Mouse (Mus musculus): ENCODE measurements around the gene Zfp995. TPM values are rescaled to one million over a fixed set of nuclear protein-coding genes. Genes with fewer than 3 reads are reported as not detected.
A peak's percentile ranks its signal among the peaks of the same experiment; 100 is the strongest.
"Not testable (repeated sequence)": the region's sequence is repeated elsewhere in the genome, so short reads cannot be mapped to it uniquely, and the experiment has no call there.

Gene Zfp995
- 10 to 100 TPM; 11.8 to 12.2 TPM for polyA plus RNA-seq (2017; shearing (Covaris generic))

- peak; percentile 97 for ATAC-seq
Measured at GRCm38 (mm10) chr17:21909456-21910052, at the start of gene Zfp995. TSS of gene Zfp995 (minus strand) at chr17:21909926.

GRCm38 (mm10) chr17:21909039-21909438 is 687 bp downstream of the Zfp995 start:
- ATAC-seq: peak; percentile 8

GRCm38 (mm10) chr17:21871256-21871655 is 38.5 kb downstream of the Zfp995 start:
- ATAC-seq: no peak

GRCm38 (mm10) chr17:21846322-21846582 is 63.5 kb downstream of the Zfp995 start:
- ATAC-seq: not testable (repeated sequence)

GRCm38 (mm10) chr17:21845545-21846321 is 64.0 kb downstream of the Zfp995 start, which contains the start of gene Zfp820:
TSS of gene Zfp820 (minus strand) at chr17:21845772.
- ATAC-seq: peak; percentile 32

- no peak for ATAC-seq
Measured at GRCm38 (mm10) chr17:21838510-21838909, 71.2 kb downstream of the Zfp995 start.

Other genes with a start within 250 kb of the Zfp995 start
- 10 to 100 TPM; 12.6 to 12.8 TPM for gene Gm10226, start 218.1 kb downstream of the Zfp995 start, polyA plus RNA-seq (2017; shearing (Covaris generic))
- 1 to 10 TPM; 4.7 to 5.3 TPM for gene Zfp760, start 202.2 kb downstream of the Zfp995 start, polyA plus RNA-seq (2017; shearing (Covaris generic))
- gene Zfp229, start 179.1 kb downstream of the Zfp995 start, polyA plus RNA-seq (2017; shearing (Covaris generic)): under 1 TPM; 0.32 TPM
- under 1 TPM; 0.15 to 0.50 TPM for gene Zfp820, start 64.2 kb downstream of the Zfp995 start, polyA plus RNA-seq (2017; shearing (Covaris generic))
- gene Zfp942, start 52.5 kb upstream of the Zfp995 start, polyA plus RNA-seq (2017; shearing (Covaris generic)): 10 to 100 TPM; 33.7 to 36.0 TPM
- 10 to 100 TPM; 16.2 to 17.1 TPM for gene Zfp943, start 52.6 kb upstream of the Zfp995 start, polyA plus RNA-seq (2017; shearing (Covaris generic))